16 mouse cellular contexts compared by ENCODE assay signal in genomic region chr8:113111665-113112064, GRCm38 (mm10).
DNase-seq lines count a peak whose midpoint lies in the region; ATAC-seq and TF ChIP-seq lines count a peak whose summit lies in the region.
"Had no signal": no experiment of that assay in that cellular context is flagged by ENCODE, and none has a peak within 500 bp of the region (broad histone marks: within the 10 kb centered on the region; RNA-seq: fewer than 3 reads in every experiment).

No protein-coding gene starts in this region.

- WGBS in cerebellum, adult 2 months = 79% methylated on average over 6 of the region's 6 CpGs

- H3K4me1 ChIP-seq in cerebellum, adult 2 months (ENCODE audit: control insufficient read depth, insufficient read depth, low read length) = no peaks in the 10 kb centered on the region
- H3K4me1 ChIP-seq: limb, embryonic 10.5 days had no signal

- peak; percentile 7 to 9 for DNase-seq in cerebellum, postnatal 10 days
- DNase-seq in cerebellum, adult 2 months = no peak
- peak; percentile 9 for DNase-seq in kidney, postnatal 10 days
- no peak for DNase-seq in kidney, adult 11 months
- DNase-seq in 416B (ENCODE audit: low read depth) (peak; percentile 9), WW6 (ENCODE audit: low read depth, low spot score) (peak; percentile 5)
- no peak for DNase-seq in T-cell, adult 2 months (ENCODE audit: low spot score)
- DNase-seq: cerebellum, adult 11 months; gastrocnemius, postnatal 25 days; right cerebral cortex, postnatal 14 days; thymus, postnatal 14 days had no signal

- TF ChIP-seq POLR2A in cerebellum, adult 2 months (IDR thresholded peaks at IDR 0.05; ENCODE audit: borderline replicate concordance, insufficient read depth, low read length) = no peak

- no peak for ATAC-seq in megakaryocyte-erythroid progenitor cell, adult 5-6 weeks (replicated peaks; ENCODE audit: low FRiP score, low TSS enrichment, poor library complexity, severe bottlenecking)
- ATAC-seq: activated CD4-positive, CD25-positive, alpha-beta regulatory T cell, adult 4 months; hindbrain, embryonic 16.5 days; midbrain, embryonic 16.5 days had no signal

- H3K4me3 ChIP-seq in cerebellum, adult 2 months (replicated peaks; ENCODE audit: insufficient read depth, low read depth, low read length) = no peak overlapping the region
- H3K4me3 ChIP-seq: limb, embryonic 10.5 days had no signal

- H3K27me3 ChIP-seq in cerebellum, adult 2 months (ENCODE audit: control insufficient read depth, insufficient read depth, low read length) = no peaks in the 10 kb centered on the region

- no peak for TF ChIP-seq CTCF in cerebellum, adult 2 months (IDR thresholded peaks at IDR 0.05; ENCODE audit: borderline replicate concordance, insufficient read depth, low read depth, low read length)

- no peak overlapping the region for H3K27ac ChIP-seq in cerebellum, adult 2 months (ENCODE audit: insufficient read depth, low read length)
- H3K27ac ChIP-seq: limb, embryonic 10.5 days had no signal

Comparison
In these comparisons a context has a peak if more than half of its experiments do, and no peak if none do; other contexts are left out.
1. DNase-seq: peak in cerebellum, postnatal 10 days (2 of 2), kidney, postnatal 10 days (single experiment), 416B (single experiment) and WW6 (single experiment); none in cerebellum, adult 2 months (0 of 2), kidney, adult 11 months (single experiment) and T-cell, adult 2 months (single experiment).